Mouse (Mus musculus) subcutaneous adipose tissue, adult 2 months (tissue): ENCODE measurements around the gene Clec11a. TPM values are rescaled to one million over a fixed set of nuclear protein-coding genes. Genes with fewer than 3 reads are reported as not detected.

Source experiments
- polyA plus RNA-seq: library from polyadenylated mRNA; depleted of rRNA; stranded (reverse); fragments of >200 nt; gene quantifications from 2 replicates; pipeline ENCODE4 v1.2.3, GENCODE M21; 2012; ENCODE audit warnings: low replicate concordance; rRNA removed

Gene Clec11a
- 5.1 and 8.4 TPM in 2 replicates for polyA plus RNA-seq

DNA sequence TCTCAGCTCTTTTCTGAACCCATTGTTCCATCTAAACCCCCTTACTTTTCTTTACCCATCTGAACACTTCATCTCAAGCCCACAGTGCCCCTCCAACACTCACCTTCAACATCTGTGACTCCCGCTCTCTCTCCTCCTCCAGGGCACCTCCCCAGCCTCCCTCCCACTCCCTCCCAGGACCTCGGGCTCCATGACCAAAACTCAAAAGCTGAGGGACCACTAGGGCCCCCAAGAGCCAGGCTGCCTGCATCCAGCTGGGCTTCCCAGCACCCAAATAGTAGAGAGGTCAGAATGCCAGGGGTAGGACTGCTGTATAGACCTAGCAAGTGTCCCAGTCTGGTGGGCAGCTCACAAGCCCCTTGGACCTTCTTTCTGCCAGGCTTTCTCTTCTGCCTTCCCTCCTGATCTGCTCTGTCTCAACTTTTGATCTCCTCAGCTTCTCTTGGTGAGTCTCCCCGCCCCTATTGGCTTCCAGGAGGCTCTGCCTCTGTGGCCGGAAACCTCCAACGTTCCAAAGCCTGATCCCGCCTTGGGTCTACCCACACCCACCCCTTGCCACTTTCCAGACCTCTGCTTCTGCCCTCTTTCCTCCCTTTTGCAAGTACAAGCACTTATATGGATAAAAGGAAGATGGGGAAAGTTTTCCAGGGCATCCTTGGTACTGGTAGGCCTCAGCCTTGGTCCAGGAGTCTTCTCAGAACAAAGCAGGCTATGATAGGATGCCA is at the start of gene Clec11a:
Gene Clec11a, minus strand, starts transcription at position 387 of the 725 bp plus-strand sequence.

DNA sequence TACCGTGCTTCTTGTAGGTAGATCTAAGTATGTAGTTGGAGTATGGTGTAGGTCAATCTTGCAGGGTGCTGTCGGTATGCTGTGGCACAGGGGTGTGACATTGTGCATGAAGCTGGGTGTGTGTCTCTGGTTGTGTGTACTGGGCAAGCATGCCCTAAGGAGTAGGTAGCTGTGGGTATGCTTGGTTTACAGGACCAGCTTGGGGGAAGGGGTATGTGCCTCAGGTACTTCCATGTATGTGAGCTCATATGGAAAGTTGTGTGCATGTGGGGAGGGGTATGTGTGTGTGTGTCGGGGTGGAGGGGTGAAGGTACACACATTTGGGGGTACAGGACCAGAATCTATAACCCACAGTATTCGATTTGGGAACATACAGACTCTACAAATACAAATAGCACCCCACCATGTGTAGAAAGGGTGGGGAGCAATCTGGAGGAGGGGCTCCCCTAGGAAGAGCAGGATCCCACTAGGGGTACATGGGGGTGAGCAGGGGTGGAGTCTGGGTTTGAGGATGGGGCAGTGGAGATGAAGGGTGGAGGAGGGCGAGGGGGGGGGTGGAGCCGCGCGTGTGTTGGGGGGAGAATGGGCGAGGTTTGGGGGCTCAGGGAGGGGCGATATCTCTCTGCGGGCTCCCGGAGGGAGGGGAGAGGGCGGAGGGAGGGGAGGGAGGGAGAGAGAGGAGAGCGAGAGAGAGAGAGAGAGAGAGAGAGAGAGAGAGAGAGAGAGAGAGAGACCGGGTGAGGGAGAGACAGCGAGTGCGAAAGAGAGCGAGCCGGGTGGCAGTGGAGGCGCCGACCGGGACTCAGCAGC is 3.0 kb upstream of the Clec11a start, which contains the start of gene Shank1:
Gene Shank1, plus strand, starts transcription at position 779 of the 810 bp plus-strand sequence.

DNA sequence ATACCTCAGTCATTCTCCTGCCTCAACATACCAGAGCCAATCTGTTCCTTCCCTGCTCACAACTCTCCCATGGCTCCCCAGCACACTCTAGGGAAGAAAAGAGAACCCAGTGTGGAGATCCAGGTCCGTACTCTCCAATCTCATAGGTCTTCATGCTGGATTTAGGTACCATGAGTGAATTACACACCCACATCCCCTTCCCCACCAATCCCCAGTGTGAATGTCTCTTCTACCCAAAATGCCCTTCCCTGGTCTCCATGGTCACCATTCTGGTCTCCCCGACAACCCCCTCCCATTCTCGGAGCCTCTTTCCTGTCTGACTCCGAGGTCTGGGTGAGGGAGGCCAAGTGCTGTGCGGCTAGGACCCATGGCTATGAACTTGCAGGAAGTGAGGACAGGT is 45.6 kb downstream of the Clec11a start, which contains the start of gene Gm15517:
Gene Gm15517, plus strand, starts transcription at position 301 of the 400 bp plus-strand sequence.

DNA sequence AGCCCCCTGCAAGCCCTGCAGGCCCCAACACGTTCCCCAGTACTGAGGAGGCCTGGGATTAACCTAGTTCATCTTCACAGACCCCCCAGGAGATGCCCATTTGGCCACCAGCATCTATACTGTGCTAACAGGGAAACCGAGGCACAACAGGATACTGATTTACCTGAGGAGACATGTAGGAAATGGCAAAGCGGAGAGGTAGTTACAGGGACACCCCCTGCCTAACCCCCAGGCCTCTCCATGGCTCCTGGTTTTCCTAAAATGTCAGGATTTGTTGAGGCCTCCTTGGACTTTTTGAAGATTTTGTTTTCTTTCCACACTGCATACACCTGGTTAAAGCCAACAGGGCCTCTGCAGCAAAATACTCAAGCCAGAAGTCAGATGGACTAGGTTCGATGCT is 49.4 kb downstream of the Clec11a start, which contains the start of gene Acp4:
Gene Acp4, minus strand, starts transcription at position 101 of the 400 bp plus-strand sequence.

Other genes starting within 250 kb of the Clec11a start
- not detected in 2 replicates for gene Klk1b21, start 204.6 kb downstream of the Clec11a start, polyA plus RNA-seq
- not detected in 2 replicates for gene Klk1b22, start 194.2 kb downstream of the Clec11a start, polyA plus RNA-seq
- not detected in 2 replicates for gene Klk1b16, start 170.1 kb downstream of the Clec11a start, polyA plus RNA-seq
- gene Klk1b24, start 118.7 kb downstream of the Clec11a start, polyA plus RNA-seq = not detected in 2 replicates
- gene Klk1b3, start 108.7 kb downstream of the Clec11a start, polyA plus RNA-seq = not detected in 2 replicates
- not detected in 2 replicates for gene Klk1b4, start 99.5 kb downstream of the Clec11a start, polyA plus RNA-seq
- gene Klk1b5, start 91.0 kb downstream of the Clec11a start, polyA plus RNA-seq = not detected in 2 replicates
- gene Klk1, start 81.5 kb downstream of the Clec11a start, polyA plus RNA-seq = 0.50 and 2.1 TPM in 2 replicates
- gene Gm36864, start 70.7 kb downstream of the Clec11a start, polyA plus RNA-seq = not detected in 2 replicates
- 1.2 and 1.4 TPM in 2 replicates for gene 1700028J19Rik, start 60.2 kb downstream of the Clec11a start, polyA plus RNA-seq
- 57.6 and 167 TPM in 2 replicates for gene 2410002F23Rik, start 60.2 kb downstream of the Clec11a start, polyA plus RNA-seq
- gene Acp4, start 49.5 kb downstream of the Clec11a start, polyA plus RNA-seq = not detected in 2 replicates
- gene Gm15517, start 45.5 kb downstream of the Clec11a start, polyA plus RNA-seq = 1.4 TPM in 1 of 2 replicates, not detected in the other
- 0.39 and 2.3 TPM in 2 replicates for gene Shank1, start 3.4 kb upstream of the Clec11a start, polyA plus RNA-seq
- 4.7 and 5.8 TPM in 2 replicates for gene Syt3, start 77.2 kb upstream of the Clec11a start, polyA plus RNA-seq
- gene 1700008O03Rik, start 78.9 kb upstream of the Clec11a start, polyA plus RNA-seq = 0.24 and 1.2 TPM in 2 replicates
- 0.97 and 19.6 TPM in 2 replicates for gene Lrrc4b, start 122.1 kb upstream of the Clec11a start, polyA plus RNA-seq
- 1.6 TPM in 1 of 2 replicates, not detected in the other for gene Aspdh, start 158.5 kb upstream of the Clec11a start, polyA plus RNA-seq
- 94.8 and 172 TPM in 2 replicates for gene Josd2, start 161.1 kb upstream of the Clec11a start, polyA plus RNA-seq
- gene Emc10, start 189.6 kb upstream of the Clec11a start, polyA plus RNA-seq = 210 and 331 TPM in 2 replicates
- gene Fam71e1, start 189.7 kb upstream of the Clec11a start, polyA plus RNA-seq = 7.0 and 10.5 TPM in 2 replicates
- 0.11 and 0.89 TPM in 2 replicates for gene Mybpc2, start 217.8 kb upstream of the Clec11a start, polyA plus RNA-seq
- 1.2 and 1.3 TPM in 2 replicates for gene Spib, start 225.2 kb upstream of the Clec11a start, polyA plus RNA-seq
- 17.5 and 44.4 TPM in 2 replicates for gene Pold1, start 241.9 kb upstream of the Clec11a start, polyA plus RNA-seq
- 133 and 181 TPM in 2 replicates for gene Nr1h2, start 247.0 kb upstream of the Clec11a start, polyA plus RNA-seq